Mouse (Mus musculus): Measurements from ENCODE around the gene Htr3b. TPM values are rescaled to one million over a fixed set of nuclear protein-coding genes. Genes with fewer than 3 reads are reported as not detected.
A peak's percentile ranks its signal among the peaks of the same experiment; 100 is the strongest.
"Not testable (repeated sequence)": the region's sequence is repeated elsewhere in the genome, so short reads cannot be mapped to it uniquely, and the experiment has no call there.

Htr3b gene
- polyA plus RNA-seq, 1 experiment from 2014 or later: 0.31 TPM

GRCm38 (mm10) chr9:48984845-48985707, 20.3 kb upstream of the Htr3b start, which contains the start of gene Usp28:
Gene Usp28 (plus strand): TSS chr9:48985375.
- peak within 1 kb of the TSS; percentile 63 for H3K4me2 ChIP-seq (replicated peaks; ENCODE audit: low read depth, low read length)
- DNase-seq (ENCODE audit: low spot score) (peak; percentile 100), ATAC-seq (ENCODE audit: low FRiP score) (peak; percentile 90)
- H3K4me3 ChIP-seq (ENCODE audit: low read depth, low read length): peak within 1 kb of the TSS; percentile 53
- H3K36me3 ChIP-seq (ENCODE audit: control insufficient read depth, insufficient read depth, low read length): no peaks in the 10 kb centered on the region
- H3K4me1 ChIP-seq (replicated peaks; ENCODE audit: control insufficient read depth, insufficient read depth, low read length): peaks cover 6% of the 10 kb centered on the region; the same call in 1 of the 2 replicates
- H3K9me3 ChIP-seq (ENCODE audit: control insufficient read depth, low read length): no peaks in the 10 kb centered on the region
- no peaks in the 10 kb centered on the region for H3K27me3 ChIP-seq (ENCODE audit: control insufficient read depth, insufficient read depth, low read length)
- H3K27ac ChIP-seq (ENCODE audit: low read depth, low read length): peak within 1 kb of the TSS; percentile 63
- H3K9ac ChIP-seq (ENCODE audit: low read depth, low read length): peak within 1 kb of the TSS; percentile 63
- WGBS: under 1% methylated on average over 75 of the region's 94 CpGs

GRCm38 (mm10) chr9:48984320-48984844, 19.6 kb upstream of the Htr3b start:
- H3K9me3 ChIP-seq (ENCODE audit: control insufficient read depth, low read length): no peaks in the 10 kb centered on the region
- H3K4me1 ChIP-seq (replicated peaks; ENCODE audit: control insufficient read depth, insufficient read depth, low read length): peaks cover 6% of the 10 kb centered on the region; the same call in 1 of the 2 replicates
- H3K9ac ChIP-seq (ENCODE audit: low read depth, low read length): peak overlapping the region; percentile 63
- peak overlapping the region; percentile 63 for H3K4me2 ChIP-seq (replicated peaks; ENCODE audit: low read depth, low read length)
- WGBS: 45% methylated on average over 8 of the region's 8 CpGs
- DNase-seq (ENCODE audit: low spot score) (no peak), ATAC-seq (ENCODE audit: low FRiP score) (0 out of 2 replicates have a peak, but pooled peaks have one; percentile 0)
- peak overlapping the region; percentile 51; the same call in 1 of the 2 replicates for H3K27ac ChIP-seq (ENCODE audit: low read depth, low read length)
- H3K36me3 ChIP-seq (ENCODE audit: control insufficient read depth, insufficient read depth, low read length): no peaks in the 10 kb centered on the region
- no peaks in the 10 kb centered on the region for H3K27me3 ChIP-seq (ENCODE audit: control insufficient read depth, insufficient read depth, low read length)
- peak overlapping the region; percentile 53 for H3K4me3 ChIP-seq (ENCODE audit: low read depth, low read length)

GRCm38 (mm10) chr9:48983801-48984200, 19.0 kb upstream of the Htr3b start:
- not testable (repeated sequence) for H3K4me2 ChIP-seq (replicated peaks; ENCODE audit: low read depth, low read length)

GRCm38 (mm10) chr9:48981827-48982226, 17.0 kb upstream of the Htr3b start:
- no peak overlapping the region for H3K9ac ChIP-seq (ENCODE audit: low read depth, low read length)
- H3K4me1 ChIP-seq (replicated peaks; ENCODE audit: control insufficient read depth, insufficient read depth, low read length): no peaks in the 10 kb centered on the region
- H3K9me3 ChIP-seq (ENCODE audit: control insufficient read depth, low read length): no peaks in the 10 kb centered on the region
- H3K4me2 ChIP-seq (replicated peaks; ENCODE audit: low read depth, low read length): no peak overlapping the region
- H3K4me3 ChIP-seq (ENCODE audit: low read depth, low read length): no peak overlapping the region
- no peak for DNase-seq (ENCODE audit: low spot score)
- H3K27me3 ChIP-seq (ENCODE audit: control insufficient read depth, insufficient read depth, low read length): no peaks in the 10 kb centered on the region
- H3K36me3 ChIP-seq (ENCODE audit: control insufficient read depth, insufficient read depth, low read length): no peaks in the 10 kb centered on the region
- no peak overlapping the region for H3K27ac ChIP-seq (ENCODE audit: low read depth, low read length)
- no peak for ATAC-seq (ENCODE audit: low FRiP score)

More at GRCm38 (mm10) chr9:48983801-48984200, 19.0 kb upstream of the Htr3b start:
- not testable (repeated sequence) for H3K36me3 ChIP-seq (ENCODE audit: control insufficient read depth, insufficient read depth, low read length); H3K27me3 ChIP-seq (ENCODE audit: control insufficient read depth, insufficient read depth, low read length); H3K9me3 ChIP-seq (ENCODE audit: control insufficient read depth, low read length); H3K4me1 ChIP-seq (replicated peaks; ENCODE audit: control insufficient read depth, insufficient read depth, low read length); ATAC-seq (ENCODE audit: low FRiP score); H3K4me3 ChIP-seq (ENCODE audit: low read depth, low read length); DNase-seq (ENCODE audit: low spot score); H3K27ac ChIP-seq (ENCODE audit: low read depth, low read length); H3K9ac ChIP-seq (ENCODE audit: low read depth, low read length)
- 93% methylated on average over 6 of the region's 6 CpGs for WGBS

GRCm38 (mm10) chr9:48980781-48981180, 16.0 kb upstream of the Htr3b start:
- ATAC-seq (ENCODE audit: low FRiP score): no peak
- H3K9me3 ChIP-seq (ENCODE audit: control insufficient read depth, low read length): no peaks in the 10 kb centered on the region
- no peak overlapping the region for H3K4me2 ChIP-seq (replicated peaks; ENCODE audit: low read depth, low read length)
- no peak overlapping the region for H3K27ac ChIP-seq (ENCODE audit: low read depth, low read length)
- H3K4me1 ChIP-seq (replicated peaks; ENCODE audit: control insufficient read depth, insufficient read depth, low read length): no peaks in the 10 kb centered on the region
- no peaks in the 10 kb centered on the region for H3K36me3 ChIP-seq (ENCODE audit: control insufficient read depth, insufficient read depth, low read length)
- DNase-seq (ENCODE audit: low spot score): no peak
- no peaks in the 10 kb centered on the region for H3K27me3 ChIP-seq (ENCODE audit: control insufficient read depth, insufficient read depth, low read length)
- no peak overlapping the region for H3K4me3 ChIP-seq (ENCODE audit: low read depth, low read length)
- no peak overlapping the region for H3K9ac ChIP-seq (ENCODE audit: low read depth, low read length)
- 80% methylated on average over 3 of the region's 3 CpGs for WGBS

- ATAC-seq (ENCODE audit: low FRiP score) (no peak), DNase-seq (ENCODE audit: low spot score) (no peak)
- Histone ChIP-seq H3K36me3 (ENCODE audit: control insufficient read depth, insufficient read depth, low read length) (no peaks in the 10 kb centered on the region), H3K9me3 (ENCODE audit: control insufficient read depth, low read length) (no peaks in the 10 kb centered on the region), H3K9ac (ENCODE audit: low read depth, low read length) (no peak overlapping the region), H3K4me2 (replicated peaks; ENCODE audit: low read depth, low read length) (no peak overlapping the region), H3K27me3 (ENCODE audit: control insufficient read depth, insufficient read depth, low read length) (no peaks in the 10 kb centered on the region), H3K27ac (ENCODE audit: low read depth, low read length) (no peak overlapping the region), H3K4me3 (ENCODE audit: low read depth, low read length) (no peak overlapping the region), H3K4me1 (replicated peaks; ENCODE audit: control insufficient read depth, insufficient read depth, low read length) (no peaks in the 10 kb centered on the region)
- 80% methylated on average over 5 of the region's 5 CpGs for WGBS
Measured at GRCm38 (mm10) chr9:48980371-48980770, 15.6 kb upstream of the Htr3b start.

- ATAC-seq (ENCODE audit: low FRiP score) (no peak), DNase-seq (ENCODE audit: low spot score) (no peak)
- Histone ChIP-seq H3K4me2 (replicated peaks; ENCODE audit: low read depth, low read length) (no peak overlapping the region), H3K36me3 (ENCODE audit: control insufficient read depth, insufficient read depth, low read length) (no peaks in the 10 kb centered on the region), H3K27ac (ENCODE audit: low read depth, low read length) (no peak overlapping the region), H3K4me3 (ENCODE audit: low read depth, low read length) (no peak overlapping the region), H3K27me3 (ENCODE audit: control insufficient read depth, insufficient read depth, low read length) (no peaks in the 10 kb centered on the region), H3K4me1 (replicated peaks; ENCODE audit: control insufficient read depth, insufficient read depth, low read length) (no peaks in the 10 kb centered on the region), H3K9me3 (ENCODE audit: control insufficient read depth, low read length) (no peaks in the 10 kb centered on the region), H3K9ac (ENCODE audit: low read depth, low read length) (no peak overlapping the region)
- 86% methylated on average over 6 of the region's 6 CpGs for WGBS
Measured at GRCm38 (mm10) chr9:48976661-48977355, 12.0 kb upstream of the Htr3b start.

- H3K4me3 ChIP-seq (ENCODE audit: low read depth, low read length): no peak overlapping the region
- 30% methylated on average over 3 of the region's 3 CpGs for WGBS
- H3K4me2 ChIP-seq (replicated peaks; ENCODE audit: low read depth, low read length): no peak overlapping the region
- peak; percentile 80 for DNase-seq (ENCODE audit: low spot score)
- no peaks in the 10 kb centered on the region for H3K9me3 ChIP-seq (ENCODE audit: control insufficient read depth, low read length)
- no peaks in the 10 kb centered on the region for H3K36me3 ChIP-seq (ENCODE audit: control insufficient read depth, insufficient read depth, low read length)
- H3K27me3 ChIP-seq (ENCODE audit: control insufficient read depth, insufficient read depth, low read length): no peaks in the 10 kb centered on the region
- no peak overlapping the region for H3K27ac ChIP-seq (ENCODE audit: low read depth, low read length)
- no peaks in the 10 kb centered on the region for H3K4me1 ChIP-seq (replicated peaks; ENCODE audit: control insufficient read depth, insufficient read depth, low read length)
- ATAC-seq (ENCODE audit: low FRiP score): no peak
- H3K9ac ChIP-seq (ENCODE audit: low read depth, low read length): no peak overlapping the region
Measured at GRCm38 (mm10) chr9:48972494-48972893, 7.7 kb upstream of the Htr3b start.
